Mouse (Mus musculus) liver, adult 2 months (tissue): Measurements from ENCODE around the gene Pdzd3.

ENCODE experiments used
- CTCF ChIP-seq: fragments of 200-500 bp; IDR thresholded peaks from 2 replicates; pipeline ENCODE4 v1.5.1; 2011; ENCODE audit warnings: low read depth, low read length, control low read depth
- POLR2A ChIP-seq: fragments of 200-500 bp; IDR thresholded peaks from 2 replicates; pipeline ENCODE4 v1.6.1; 2011; ENCODE audit warnings: low read length, control low read depth; ENCODE audit not compliant: insufficient read depth; ENCODE audit errors: extremely low read depth

DNA sequence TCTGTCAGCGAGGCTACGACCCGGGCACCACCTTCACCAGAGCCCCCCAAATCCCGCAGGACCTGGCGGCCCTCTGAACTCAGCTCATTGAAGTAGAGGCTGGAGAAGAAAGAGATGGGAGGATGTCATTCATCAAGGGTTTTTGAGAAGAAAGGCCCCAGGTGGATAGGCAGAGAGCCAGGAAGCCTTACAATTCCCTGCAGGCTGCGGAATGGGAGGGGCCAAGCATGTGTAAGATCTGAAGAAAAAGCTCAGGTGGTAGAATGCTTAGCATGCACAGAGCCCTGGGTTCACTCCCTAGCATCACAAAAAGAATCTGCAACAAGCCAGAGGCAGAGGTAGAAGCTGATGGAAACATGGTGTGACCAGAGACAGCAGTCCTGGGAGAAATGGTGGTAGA, 2.2 kb upstream of the Pdzd3 start:
- TF ChIP-seq CTCF (no peak), POLR2A (no peak)
